Mouse (Mus musculus) kidney, embryonic 16.5 days (tissue): ENCODE data around the gene Faf1. TPM values are rescaled to one million over a fixed set of nuclear protein-coding genes. Genes with fewer than 3 reads are reported as not detected.

Source experiments
- ATAC-seq: fragments of 200-750 bp; cut with Nextera tagmentation; 2 replicates; pipeline ENCODE4 v1.8.0; 2017; ENCODE audit warnings: moderate TSS enrichment; ENCODE audit not compliant: low FRiP score, low TSS enrichment
- H3K27ac ChIP-seq: fragments of 300-500 bp; sonication (generic); 2 replicates; pipeline ENCODE4 v1.5.1; 2014; ENCODE audit warnings: low read length
- H3K27me3 ChIP-seq: fragments of 300-500 bp; sonication (generic); 2 replicates; pipeline ENCODE4 v1.6.1; 2014; ENCODE audit warnings: low read length, control low read depth, mixed read lengths; ENCODE audit not compliant: insufficient read depth
- H3K36me3 ChIP-seq: fragments of 300-500 bp; sonication (generic); 2 replicates; pipeline ENCODE4 v1.6.1; 2014; ENCODE audit warnings: low read length, control low read depth, mixed read lengths; ENCODE audit not compliant: insufficient read depth
- H3K4me1 ChIP-seq: fragments of 300-500 bp; sonication (generic); 2 replicates; pipeline ENCODE4 v1.6.1; 2014; ENCODE audit warnings: low read length, control low read depth, mixed read lengths; ENCODE audit not compliant: insufficient read depth
- H3K4me2 ChIP-seq: fragments of 300-500 bp; sonication (generic); replicated peaks from 2 replicates; pipeline ENCODE4 v1.6.1; 2014; ENCODE audit warnings: low read depth, low read length
- H3K4me3 ChIP-seq: fragments of 300-500 bp; sonication (generic); 2 replicates; pipeline ENCODE4 v1.5.1; 2014; ENCODE audit warnings: mild to moderate bottlenecking, low read length
- H3K9ac ChIP-seq: fragments of 300-500 bp; sonication (generic); replicated peaks from 2 replicates; pipeline ENCODE4 v1.6.1; 2014; ENCODE audit warnings: low read length
- H3K9me3 ChIP-seq: fragments of 300-500 bp; sonication (generic); 2 replicates; pipeline ENCODE4 v1.6.1; 2016; ENCODE audit warnings: low read length, control low read depth
- WGBS: fragments of 180-500 bp; shearing (Covaris S2); extraction: QIAGEN DNeasy Blood & Tissue Kit; methylation state at CpG from one replicate; pipeline ENCODE4 v1.1.7; 2014; 5-methylcytosine and 5-hydroxymethylcytosine counted together
- polyA plus RNA-seq: library from polyadenylated mRNA; unstranded; fragments of >200 nt; fragmentation: Nextera tagmentation; extraction: Ambion mirVana; gene quantifications from 2 replicates; pipeline ENCODE4 v1.2.1, GENCODE M21; 2015

The Faf1 gene
- polyA plus RNA-seq, 1 experiment from 2014 or later: 17.8 TPM

DNA sequence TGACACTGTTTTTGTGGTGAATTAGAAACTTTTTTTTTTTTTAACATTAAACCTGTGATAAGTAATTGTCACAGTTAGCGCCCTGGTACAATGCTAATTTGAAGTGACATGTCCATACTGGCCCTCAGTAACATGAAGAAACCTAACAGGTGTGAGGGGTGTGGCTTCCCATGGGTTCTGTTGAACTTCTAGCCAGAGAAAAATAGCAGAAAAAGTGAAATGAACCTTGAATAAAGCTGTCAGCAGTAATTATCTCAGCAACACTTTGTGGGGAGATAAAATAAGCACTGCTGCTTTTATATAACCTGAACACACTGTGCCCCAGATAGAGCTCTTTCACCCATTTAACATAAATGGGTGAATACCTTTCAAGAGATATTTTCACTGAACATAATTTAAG, 139.2 kb downstream of the Faf1 start:
- 77% methylated on average over 1 of the region's 1 CpGs for WGBS
- ATAC-seq: no peak
- no peak overlapping the region for H3K4me3 ChIP-seq
- H3K36me3 ChIP-seq: no peaks in the 10 kb centered on the region
- H3K9ac ChIP-seq: no peak overlapping the region
- H3K27ac ChIP-seq: no peak overlapping the region
- no peaks in the 10 kb centered on the region for H3K4me1 ChIP-seq
- no peak overlapping the region for H3K4me2 ChIP-seq
- H3K9me3 ChIP-seq: no peaks in the 10 kb centered on the region
- H3K27me3 ChIP-seq: no peaks in the 10 kb centered on the region

- Histone ChIP-seq H3K4me3 (no peak overlapping the region), H3K4me1 (no peaks in the 10 kb centered on the region), H3K9me3 (no peaks in the 10 kb centered on the region), H3K36me3 (no peaks in the 10 kb centered on the region), H3K4me2 (no peak overlapping the region), H3K27me3 (no peaks in the 10 kb centered on the region), H3K9ac (no peak overlapping the region), H3K27ac (no peak overlapping the region)
- ATAC-seq: no peak
Measured at GRCm38 (mm10) chr4:109819455-109819854, 143.1 kb downstream of the Faf1 start.

- H3K4me2 ChIP-seq: no peak overlapping the region
- H3K27ac ChIP-seq: no peak overlapping the region
- no peaks in the 10 kb centered on the region for H3K27me3 ChIP-seq
- H3K9me3 ChIP-seq: no peaks in the 10 kb centered on the region
- 90% methylated on average over 3 of the region's 3 CpGs for WGBS
- ATAC-seq: no peak
- H3K4me3 ChIP-seq: no peak overlapping the region
- H3K36me3 ChIP-seq: peaks cover 10% of the 10 kb centered on the region
- no peaks in the 10 kb centered on the region for H3K4me1 ChIP-seq
- H3K9ac ChIP-seq: no peak overlapping the region
Measured at GRCm38 (mm10) chr4:109829800-109830199, 153.4 kb downstream of the Faf1 start.

DNA sequence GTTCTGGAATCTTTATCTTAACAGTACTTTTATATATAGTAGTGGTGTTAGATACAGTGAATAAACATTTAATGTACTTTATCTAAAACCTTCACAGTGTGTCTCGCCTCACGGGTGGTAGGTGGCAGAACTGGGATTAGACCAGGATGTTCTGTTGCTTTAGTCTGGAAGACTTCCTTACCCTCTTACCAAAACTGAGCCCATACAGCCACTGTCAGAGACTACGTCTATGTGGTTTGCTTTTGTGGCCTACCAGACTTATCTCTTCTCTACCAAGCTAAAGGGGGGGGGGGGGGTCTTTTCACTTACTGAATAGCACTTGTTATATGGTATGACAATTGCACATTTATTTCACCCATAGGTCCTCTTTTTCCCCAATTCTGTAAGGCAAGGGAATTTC, 181.5 kb downstream of the Faf1 start:
- H3K9ac ChIP-seq: no peak overlapping the region
- H3K4me1 ChIP-seq: no peaks in the 10 kb centered on the region
- 94% methylated on average over 3 of the region's 3 CpGs for WGBS
- H3K36me3 ChIP-seq: no peaks in the 10 kb centered on the region
- no peak overlapping the region for H3K4me3 ChIP-seq
- no peak overlapping the region for H3K4me2 ChIP-seq
- ATAC-seq: no peak
- no peaks in the 10 kb centered on the region for H3K27me3 ChIP-seq
- H3K27ac ChIP-seq: no peak overlapping the region
- H3K9me3 ChIP-seq: no peaks in the 10 kb centered on the region

DNA sequence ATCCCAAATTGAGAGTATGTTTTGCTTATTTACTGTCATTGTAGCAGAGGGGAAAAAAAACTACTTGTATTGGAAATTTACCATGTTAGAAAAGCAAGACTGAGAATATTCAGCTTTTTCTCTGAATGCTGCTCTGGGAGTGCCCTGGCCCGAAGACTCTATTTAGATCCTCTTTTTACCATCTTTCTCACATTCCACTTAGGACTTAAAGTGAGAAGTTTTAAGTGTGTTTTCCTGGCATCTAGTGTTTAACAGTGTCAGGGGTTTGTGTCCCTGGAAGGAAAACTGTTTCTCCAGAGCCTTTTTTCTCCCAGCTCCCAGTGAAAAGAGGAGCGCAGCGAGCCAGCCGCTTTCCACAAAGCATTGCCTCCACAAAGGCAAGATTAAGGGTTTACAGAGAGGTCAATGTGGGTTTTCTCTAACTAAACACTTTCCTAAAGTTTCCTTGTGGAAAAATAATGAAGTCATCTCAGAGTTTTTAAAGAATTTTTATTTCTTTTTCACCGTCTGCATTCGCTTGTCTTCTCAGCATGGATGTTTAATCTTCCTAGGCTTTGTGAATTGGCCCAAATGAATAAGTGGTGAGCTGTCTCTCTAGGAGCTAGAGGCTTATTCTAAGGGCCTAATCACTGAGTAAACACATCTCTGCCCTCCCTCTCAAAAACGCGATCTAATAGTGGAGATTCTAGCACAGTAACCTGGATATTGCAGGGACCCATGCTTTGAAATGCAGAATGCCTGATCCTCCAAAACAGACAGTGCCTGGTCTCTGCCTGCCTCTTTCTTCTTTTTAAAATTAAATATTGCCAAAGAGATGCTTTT, 182.4 kb downstream of the Faf1 start:
- Histone ChIP-seq H3K4me1 (no peaks in the 10 kb centered on the region), H3K9me3 (no peaks in the 10 kb centered on the region), H3K36me3 (no peaks in the 10 kb centered on the region), H3K4me3 (no peak overlapping the region), H3K27me3 (no peaks in the 10 kb centered on the region), H3K27ac (no peak overlapping the region), H3K4me2 (no peak overlapping the region), H3K9ac (no peak overlapping the region)
- 64% methylated on average over 8 of the region's 8 CpGs for WGBS
- no peak for ATAC-seq

DNA sequence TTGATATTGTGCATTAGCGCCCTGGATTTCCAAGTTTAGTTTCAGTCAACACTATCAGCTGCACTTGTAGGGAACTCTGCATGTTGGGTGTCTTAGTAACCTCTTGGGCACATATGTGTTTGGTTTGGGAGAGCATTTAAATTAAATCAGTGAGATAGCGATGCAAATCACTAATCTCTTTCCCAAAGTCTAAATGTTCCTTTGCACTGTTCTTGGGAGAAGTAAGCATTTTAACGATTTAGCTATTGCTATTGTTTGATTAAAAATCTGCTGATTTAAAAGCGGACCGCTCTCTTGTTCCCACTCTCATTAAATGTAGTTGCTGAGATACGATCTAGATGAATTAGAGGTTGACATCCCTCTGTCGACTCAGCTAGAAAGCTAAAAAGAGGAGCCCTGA, 183.0 kb downstream of the Faf1 start:
- Histone ChIP-seq H3K4me2 (no peak overlapping the region), H3K36me3 (no peaks in the 10 kb centered on the region), H3K27ac (no peak overlapping the region), H3K4me1 (no peaks in the 10 kb centered on the region), H3K9me3 (no peaks in the 10 kb centered on the region), H3K27me3 (no peaks in the 10 kb centered on the region), H3K4me3 (no peak overlapping the region), H3K9ac (no peak overlapping the region)
- no peak for ATAC-seq
- 68% methylated on average over 7 of the region's 7 CpGs for WGBS

- no peak overlapping the region for H3K4me2 ChIP-seq
- no peaks in the 10 kb centered on the region for H3K27me3 ChIP-seq
- no peak overlapping the region for H3K27ac ChIP-seq
- ATAC-seq: no peak
- no peaks in the 10 kb centered on the region for H3K36me3 ChIP-seq
- no peak overlapping the region for H3K9ac ChIP-seq
- H3K4me1 ChIP-seq: no peaks in the 10 kb centered on the region
- H3K9me3 ChIP-seq: no peaks in the 10 kb centered on the region
- no peak overlapping the region for H3K4me3 ChIP-seq
- WGBS: 68% methylated on average over 2 of the region's 2 CpGs
Measured at GRCm38 (mm10) chr4:109860256-109860655, 183.9 kb downstream of the Faf1 start.

DNA sequence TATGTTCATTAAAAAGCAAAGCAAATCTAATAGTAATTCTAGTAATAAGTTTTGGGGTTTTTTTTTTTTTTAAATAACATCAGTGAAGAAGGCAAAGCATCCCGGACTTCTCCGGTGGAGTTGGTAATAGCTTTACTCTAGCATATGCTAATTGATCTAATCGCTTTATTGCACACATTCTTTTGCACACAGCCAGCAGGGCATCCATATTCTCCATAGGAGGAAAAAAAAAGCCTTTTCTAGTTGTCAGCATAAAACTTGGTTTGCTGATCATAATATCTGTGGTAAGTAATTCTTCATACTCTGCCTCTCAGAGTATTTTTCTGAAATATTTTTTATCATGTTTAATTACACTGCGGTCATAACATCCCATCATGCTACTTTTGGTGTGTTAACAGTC, 185.9 kb downstream of the Faf1 start:
- H3K27ac ChIP-seq: no peak overlapping the region
- 76% methylated on average over 4 of the region's 4 CpGs for WGBS

GRCm38 (mm10) chr4:109863021-109863420, 186.6 kb downstream of the Faf1 start:
- no peak overlapping the region for H3K9ac ChIP-seq
- 69% methylated on average over 3 of the region's 3 CpGs for WGBS
- no peaks in the 10 kb centered on the region for H3K36me3 ChIP-seq
- H3K4me2 ChIP-seq: no peak overlapping the region
- no peaks in the 10 kb centered on the region for H3K4me1 ChIP-seq
- no peak overlapping the region for H3K4me3 ChIP-seq
- no peaks in the 10 kb centered on the region for H3K27me3 ChIP-seq
- H3K9me3 ChIP-seq: no peaks in the 10 kb centered on the region
- H3K27ac ChIP-seq: no peak overlapping the region
- no peak for ATAC-seq

More for the DNA sequence above, 185.9 kb downstream of the Faf1 start:
- H3K27me3 ChIP-seq: no peaks in the 10 kb centered on the region
- no peaks in the 10 kb centered on the region for H3K36me3 ChIP-seq
- H3K9ac ChIP-seq: no peak overlapping the region
- no peaks in the 10 kb centered on the region for H3K4me1 ChIP-seq
- no peaks in the 10 kb centered on the region for H3K9me3 ChIP-seq
- H3K4me2 ChIP-seq: no peak overlapping the region
- no peak for ATAC-seq
- no peak overlapping the region for H3K4me3 ChIP-seq

- H3K9ac ChIP-seq: no peak overlapping the region
- no peak overlapping the region for H3K4me2 ChIP-seq
- H3K4me3 ChIP-seq: no peak overlapping the region
- H3K27ac ChIP-seq: no peak overlapping the region
- H3K4me1 ChIP-seq: no peaks in the 10 kb centered on the region
- 59% methylated on average over 3 of the region's 3 CpGs for WGBS
- H3K36me3 ChIP-seq: no peaks in the 10 kb centered on the region
- no peak for ATAC-seq
- no peaks in the 10 kb centered on the region for H3K27me3 ChIP-seq
- H3K9me3 ChIP-seq: no peaks in the 10 kb centered on the region
Measured at GRCm38 (mm10) chr4:109868897-109869484, 192.6 kb downstream of the Faf1 start.
